ENCODE assay signal across 7 mouse cellular contexts in the genomic region with DNA sequence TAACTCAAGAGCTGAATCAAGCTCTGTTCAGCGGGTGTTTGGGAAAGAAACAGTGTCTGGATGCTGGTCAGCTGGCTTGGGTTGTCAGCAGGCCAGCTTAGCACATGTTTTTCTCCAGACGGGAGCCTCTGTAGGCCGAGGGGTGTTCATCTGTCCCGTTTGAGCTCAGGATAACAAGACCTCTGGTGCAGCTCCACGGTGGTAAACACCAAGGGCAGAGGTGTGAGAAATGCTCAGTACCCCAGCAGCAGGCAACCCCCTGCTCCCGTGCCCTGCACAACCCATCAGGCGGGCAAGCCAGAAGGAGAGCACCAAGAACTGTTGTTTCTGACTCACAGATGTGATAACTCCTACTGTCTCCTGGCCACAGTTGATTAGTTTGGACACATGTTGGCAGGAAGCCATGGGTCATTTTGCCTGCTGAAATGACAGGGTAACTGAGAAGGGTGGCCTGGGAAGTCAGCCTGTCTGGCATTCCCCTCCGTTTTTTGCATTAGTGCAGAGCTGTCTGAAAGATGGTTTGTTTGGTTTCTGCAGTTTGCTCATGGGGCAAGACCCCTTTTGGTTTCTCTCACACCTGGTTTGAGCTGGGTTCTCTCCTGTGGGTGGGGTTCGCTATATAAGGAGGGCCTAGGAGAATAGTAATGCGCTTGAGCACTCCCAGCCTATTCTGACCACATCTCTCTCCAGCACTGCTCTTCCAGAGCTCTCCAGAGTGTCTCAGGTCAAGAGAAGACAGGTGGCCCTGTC. TPM values are rescaled to one million over a fixed set of nuclear protein-coding genes. Genes with fewer than 3 reads are reported as not detected.
DNase-seq lines count a peak whose midpoint lies in the region; ATAC-seq and TF ChIP-seq lines count a peak whose summit lies in the region.

No protein-coding gene starts in this region.

- peaks cover 47% of the 10 kb centered on the region for H3K4me1 ChIP-seq in hindbrain, embryonic 12.5 days

- no peak overlapping the region for H3K9ac ChIP-seq in hindbrain, embryonic 12.5 days

- H3K79me2 ChIP-seq in myocyte (ENCODE audit: control insufficient read depth, insufficient read depth) = peaks cover 73% of the 10 kb centered on the region

- peak; percentile 53 for ATAC-seq in hindbrain, embryonic 12.5 days (ENCODE audit: low FRiP score)

- H3ac ChIP-seq in myocyte (ENCODE audit: control insufficient read depth, insufficient read length) = no peak overlapping the region

- 57% methylated on average over 10 of the region's 10 CpGs for WGBS in hindbrain, embryonic 12.5 days

- TF ChIP-seq CTCF in gastrocnemius, adult 2 months (IDR thresholded peaks at IDR 0.05) = no peak

- intact Hi-C loops in gastrocnemius, adult 2 months (cut with DNase I) = no loop called here

- H3K27me3 ChIP-seq in hindbrain, embryonic 12.5 days = no peaks in the 10 kb centered on the region
- no peaks in the 10 kb centered on the region for H3K27me3 ChIP-seq in myocyte (ENCODE audit: control insufficient read depth, insufficient read depth, insufficient read length)

- H3K27ac ChIP-seq in gastrocnemius, adult 2 months = peak overlapping the region; percentile 78
- H3K27ac ChIP-seq in hindbrain, embryonic 12.5 days = peak overlapping the region; percentile 69

- H3K4me2 ChIP-seq in hindbrain, embryonic 12.5 days (replicated peaks) = peak overlapping the region; percentile 6; the same call in 1 of the 2 replicates
- H3K4me2 ChIP-seq in myocyte (ENCODE audit: low read depth) = peak overlapping the region; percentile 61

- TF ChIP-seq POLR2A in myocyte (IDR thresholded peaks at IDR 0.05; ENCODE audit: insufficient read length, low read depth) = no peak

- peak overlapping the region; percentile 42 for H3K4me3 ChIP-seq in gastrocnemius, adult 2 months
- no peak overlapping the region for H3K4me3 ChIP-seq in hindbrain, embryonic 12.5 days
- no peak overlapping the region for H3K4me3 ChIP-seq in myocyte

- no peaks in the 10 kb centered on the region for H3K36me3 ChIP-seq in hindbrain, embryonic 12.5 days
- H3K36me3 ChIP-seq in myocyte (ENCODE audit: control insufficient read depth, insufficient read depth) = no peaks in the 10 kb centered on the region

- DNase-seq in adipocyte (ENCODE audit: low spot score) (peak; percentile 79), liver (peak; percentile 23)
- peak; percentile 33 for DNase-seq in cerebellum, adult 8-10 months
- DNase-seq in gastrocnemius, adult 2 months = peak; percentile 75
- DNase-seq in spleen, postnatal 14 days (ENCODE audit: low spot score in 2 of 2) = no peak

- H3K9me3 ChIP-seq in hindbrain, embryonic 12.5 days (replicated peaks) = no peaks in the 10 kb centered on the region

TF ChIP-seq in myocyte, 11 proteins besides CTCF, POLR2A, EP300 and RAD21:
- TF ChIP-seq CEBPB (IDR thresholded peaks at IDR 0.05; ENCODE audit: insufficient read depth, poor library complexity, severe bottlenecking) = no peak
- TF ChIP-seq E2F4 (IDR thresholded peaks at IDR 0.05; ENCODE audit: insufficient read depth) = no peak
- TF ChIP-seq MYOG (IDR thresholded peaks at IDR 0.05; ENCODE audit: control insufficient read depth in 1 of 3, insufficient read depth in 1 of 3, insufficient read length in 2 of 3, low read depth in 2 of 3) = peak in 1 of 3 experiments; percentile 35
- peak in 2 of 3 experiments; percentile 39 to 66 for TF ChIP-seq MYOD1 (IDR thresholded peaks at IDR 0.05; ENCODE audit: control insufficient read depth in 1 of 3, insufficient read length in 2 of 3, low read depth in 2 of 3)

RNA-seq across cellular contexts. Expression of a gene that starts 25.0 kb away (rescaled TPM):
- total RNA-seq in gastrocnemius, adult 2 months (2021) = 10 to 100 TPM in 1 of 2 experiments, 1 to 10 TPM in 1; 8.0 to 12.8 TPM
- polyA plus RNA-seq in hindbrain, embryonic 12.5 days (2016; fragmentation: Nextera tagmentation; extraction: Ambion mirVana) = 17.4 and 19.3 TPM in 2 replicates
- 10.1 TPM for polyA plus RNA-seq in myocyte (2012; fragmentation: generic; extraction: Trizol)

Comparison
In these comparisons a context has a peak if more than half of its experiments do, and no peak if none do; other contexts are left out.
1. DNase-seq: peak in adipocyte (single experiment), cerebellum, adult 8-10 months (single experiment), gastrocnemius, adult 2 months (single experiment) and liver (single experiment); none in spleen, postnatal 14 days (0 of 2).